In the genomic region with DNA sequence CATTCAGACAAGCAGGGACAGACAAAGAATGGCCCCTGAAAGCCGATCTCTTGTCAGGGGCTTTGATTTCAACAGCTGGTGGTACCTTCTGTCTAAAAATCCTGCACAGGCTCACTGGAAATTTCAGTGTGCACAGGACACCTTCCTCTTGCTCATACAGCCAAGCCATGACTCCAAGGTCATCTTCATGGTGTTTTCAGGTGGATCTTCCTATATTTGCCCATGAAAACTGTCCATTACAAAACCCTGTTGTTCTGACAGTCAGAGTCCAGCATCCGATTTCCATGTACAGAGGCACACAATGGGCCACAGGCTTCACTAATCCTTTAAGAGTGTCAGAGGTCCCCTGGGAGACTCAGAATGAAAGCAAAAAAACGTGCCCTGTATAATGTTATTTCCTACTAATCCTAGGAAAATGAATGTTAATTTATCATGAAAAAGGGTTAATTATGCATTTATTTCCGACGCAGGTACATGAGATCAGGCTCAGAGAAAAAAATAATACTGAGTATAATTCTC, we compare ENCODE assay signal across 18 mouse cellular contexts.
A peak's percentile ranks its signal among the peaks of the same experiment; 100 is the strongest.
DNase-seq lines count a peak whose midpoint lies in the region; ATAC-seq and TF ChIP-seq lines count a peak whose summit lies in the region.
"Had no signal": no experiment of that assay in that cellular context is flagged by ENCODE, and none has a peak within 500 bp of the region (broad histone marks: within the 10 kb centered on the region; RNA-seq: fewer than 3 reads in every experiment).

No protein-coding gene starts in this region.

- DNase-seq in midbrain, embryonic 11.5 days (ENCODE audit: low spot score, missing footprints): peak; percentile 93
- DNase-seq in midbrain, postnatal 0 days (ENCODE audit: low spot score): no peak
- DNase-seq in embryonic facial prominence, embryonic 11.5 days (ENCODE audit: low spot score): peak; percentile 42
- DNase-seq in hindbrain, postnatal 0 days (ENCODE audit: low spot score): peak; percentile 38
- DNase-seq in retina, embryonic 14.5 days (ENCODE audit: low spot score): peak; percentile 58
- no peak for DNase-seq in urinary bladder, adult 18-20 months (ENCODE audit: low spot score in 2 of 2)
- DNase-seq: cerebellum, postnatal 14 days; heart, postnatal 14 days; kidney, postnatal 10 days; left cerebral cortex, postnatal 4 days; lung, embryonic 14.5 days had no signal

- no peaks in the 10 kb centered on the region for H3K9me3 ChIP-seq in midbrain, embryonic 11.5 days (ENCODE audit: control insufficient read depth, low read length)
- H3K9me3 ChIP-seq in midbrain, postnatal 0 days (ENCODE audit: low read length): no peaks in the 10 kb centered on the region
- H3K9me3 ChIP-seq in embryonic facial prominence, embryonic 11.5 days (replicated peaks; ENCODE audit: control insufficient read depth, low read length): no peaks in the 10 kb centered on the region
- H3K9me3 ChIP-seq in hindbrain, postnatal 0 days (ENCODE audit: low read length): no peaks in the 10 kb centered on the region
- no peaks in the 10 kb centered on the region for H3K9me3 ChIP-seq in intestine, postnatal 0 days (ENCODE audit: control insufficient read depth)
- H3K9me3 ChIP-seq: embryonic facial prominence, embryonic 13.5 days; stomach, embryonic 15.5 days had no signal

- H3K27ac ChIP-seq in midbrain, embryonic 11.5 days (ENCODE audit: low read depth, low read length): peak overlapping the region; percentile 60; the same call in 1 of the 2 replicates
- no peak overlapping the region for H3K27ac ChIP-seq in midbrain, postnatal 0 days (ENCODE audit: low read depth, low read length)
- H3K27ac ChIP-seq in embryonic facial prominence, embryonic 11.5 days (replicated peaks; ENCODE audit: low read depth, low read length): no peak overlapping the region
- H3K27ac ChIP-seq in hindbrain, postnatal 0 days: no peak overlapping the region
- H3K27ac ChIP-seq in intestine, postnatal 0 days (ENCODE audit: low read depth, low read length): no peak overlapping the region
- H3K27ac ChIP-seq: embryonic facial prominence, embryonic 13.5 days; layer of hippocampus, adult 2 months; macrophage; stomach, embryonic 15.5 days had no signal

- H3K27me3 ChIP-seq in midbrain, embryonic 11.5 days (ENCODE audit: control insufficient read depth, insufficient read depth, low read length): peaks cover 49% of the 10 kb centered on the region
- H3K27me3 ChIP-seq in midbrain, postnatal 0 days (ENCODE audit: insufficient read depth, low read length): no peaks in the 10 kb centered on the region
- H3K27me3 ChIP-seq in embryonic facial prominence, embryonic 11.5 days (ENCODE audit: control insufficient read depth, insufficient read depth, low read length): no peaks in the 10 kb centered on the region
- H3K27me3 ChIP-seq in hindbrain, postnatal 0 days (ENCODE audit: insufficient read depth, low read length): no peaks in the 10 kb centered on the region
- no peaks in the 10 kb centered on the region for H3K27me3 ChIP-seq in intestine, postnatal 0 days (replicated peaks; ENCODE audit: control insufficient read depth, insufficient read depth, low read length)
- H3K27me3 ChIP-seq: stomach, embryonic 15.5 days had no signal

- 10% methylated on average over 5 of the region's 5 CpGs for WGBS in midbrain, embryonic 11.5 days
- 13% methylated on average over 5 of the region's 5 CpGs for WGBS in midbrain, postnatal 0 days
- WGBS in embryonic facial prominence, embryonic 11.5 days: 28% methylated on average over 5 of the region's 5 CpGs
- 31% methylated on average over 5 of the region's 5 CpGs for WGBS in hindbrain, postnatal 0 days
- whole genome bisulfite sequencing in intestine, postnatal 0 days: 79% methylated on average over 5 of the region's 5 CpGs

- H3K36me3 ChIP-seq in midbrain, embryonic 11.5 days (ENCODE audit: control insufficient read depth, insufficient read depth, low read length): no peaks in the 10 kb centered on the region
- H3K36me3 ChIP-seq in midbrain, postnatal 0 days (ENCODE audit: insufficient read depth, low read length): no peaks in the 10 kb centered on the region
- no peaks in the 10 kb centered on the region for H3K36me3 ChIP-seq in embryonic facial prominence, embryonic 11.5 days (replicated peaks; ENCODE audit: control insufficient read depth, insufficient read depth, low read depth, low read length)
- no peaks in the 10 kb centered on the region for H3K36me3 ChIP-seq in hindbrain, postnatal 0 days (ENCODE audit: insufficient read depth, low read length)
- H3K36me3 ChIP-seq in intestine, postnatal 0 days (ENCODE audit: control insufficient read depth, insufficient read depth): no peaks in the 10 kb centered on the region
- H3K36me3 ChIP-seq: embryonic facial prominence, embryonic 13.5 days; stomach, embryonic 15.5 days had no signal

- no peak overlapping the region for H3K9ac ChIP-seq in midbrain, embryonic 11.5 days (ENCODE audit: low read length)
- no peak overlapping the region for H3K9ac ChIP-seq in midbrain, postnatal 0 days (replicated peaks; ENCODE audit: low read length, poor library complexity, severe bottlenecking)
- no peak overlapping the region for H3K9ac ChIP-seq in embryonic facial prominence, embryonic 11.5 days (replicated peaks; ENCODE audit: low read length)
- no peak overlapping the region for H3K9ac ChIP-seq in hindbrain, postnatal 0 days (replicated peaks; ENCODE audit: low read length)
- H3K9ac ChIP-seq in intestine, postnatal 0 days (ENCODE audit: low read depth, low read length): no peak overlapping the region
- H3K9ac ChIP-seq: embryonic facial prominence, embryonic 13.5 days; lung, embryonic 14.5 days; stomach, embryonic 15.5 days had no signal

- no peak overlapping the region; the same call in 1 of the 2 replicates for H3K4me2 ChIP-seq in midbrain, embryonic 11.5 days
- no peak overlapping the region for H3K4me2 ChIP-seq in midbrain, postnatal 0 days (ENCODE audit: low read depth, low read length, poor library complexity, severe bottlenecking)
- no peak overlapping the region for H3K4me2 ChIP-seq in embryonic facial prominence, embryonic 11.5 days (ENCODE audit: low read depth, low read length)
- no peak overlapping the region for H3K4me2 ChIP-seq in hindbrain, postnatal 0 days (ENCODE audit: low read depth, low read length)
- no peak overlapping the region for H3K4me2 ChIP-seq in intestine, postnatal 0 days (replicated peaks; ENCODE audit: low read depth)
- H3K4me2 ChIP-seq: embryonic facial prominence, embryonic 13.5 days; heart, embryonic 11.5 days; lung, embryonic 14.5 days; stomach, embryonic 15.5 days had no signal

- TF ChIP-seq CTCF in midbrain, postnatal 0 days (IDR thresholded peaks at IDR 0.05): no peak
- TF ChIP-seq CTCF in hindbrain, postnatal 0 days (IDR thresholded peaks at IDR 0.05; ENCODE audit: low read depth): no peak
- no peak for TF ChIP-seq CTCF in intestine, postnatal 0 days (IDR thresholded peaks at IDR 0.05; ENCODE audit: low read depth)

- H3K4me3 ChIP-seq in midbrain, embryonic 11.5 days (ENCODE audit: low read depth, low read length): no peak overlapping the region
- H3K4me3 ChIP-seq in midbrain, postnatal 0 days (ENCODE audit: low read depth, low read length): no peak overlapping the region
- no peak overlapping the region for H3K4me3 ChIP-seq in embryonic facial prominence, embryonic 11.5 days (ENCODE audit: low read depth, low read length)
- no peak overlapping the region for H3K4me3 ChIP-seq in hindbrain, postnatal 0 days (ENCODE audit: low read length)
- no peak overlapping the region for H3K4me3 ChIP-seq in intestine, postnatal 0 days (ENCODE audit: low read depth, low read length)
- H3K4me3 ChIP-seq: embryonic facial prominence, embryonic 13.5 days; layer of hippocampus, adult 2 months; stomach, embryonic 15.5 days had no signal

- peak; percentile 83 for ATAC-seq in midbrain, embryonic 11.5 days (ENCODE audit: low FRiP score)
- ATAC-seq in midbrain, postnatal 0 days (ENCODE audit: low FRiP score): no peak
- no peak for ATAC-seq in embryonic facial prominence, embryonic 11.5 days (replicated peaks; ENCODE audit: insufficient number of reproducible peaks, low FRiP score, low TSS enrichment, low read depth)
- ATAC-seq in hindbrain, postnatal 0 days: no peak
- no peak for ATAC-seq in intestine, postnatal 0 days
- ATAC-seq: intestine, embryonic 16.5 days had no signal

- H3K4me1 ChIP-seq in midbrain, embryonic 11.5 days (ENCODE audit: control insufficient read depth, insufficient read depth, low read length): peaks cover 28% of the 10 kb centered on the region
- peaks cover 11% of the 10 kb centered on the region; the same call in 1 of the 2 replicates for H3K4me1 ChIP-seq in midbrain, postnatal 0 days (ENCODE audit: insufficient read depth, low read length)
- no peaks in the 10 kb centered on the region for H3K4me1 ChIP-seq in embryonic facial prominence, embryonic 11.5 days (ENCODE audit: control insufficient read depth, insufficient read depth, low read length)
- H3K4me1 ChIP-seq in hindbrain, postnatal 0 days (ENCODE audit: insufficient read depth, low read length): no peaks in the 10 kb centered on the region
- H3K4me1 ChIP-seq in intestine, postnatal 0 days (replicated peaks; ENCODE audit: control insufficient read depth, insufficient read depth, low read length): no peaks in the 10 kb centered on the region
- H3K4me1 ChIP-seq: stomach, embryonic 15.5 days had no signal

Comparison
In these comparisons a context has a peak if more than half of its experiments do, and no peak if none do; other contexts are left out.
1. DNase-seq: peak in midbrain, embryonic 11.5 days (single experiment), embryonic facial prominence, embryonic 11.5 days (single experiment), hindbrain, postnatal 0 days (single experiment) and retina, embryonic 14.5 days (single experiment); none in midbrain, postnatal 0 days (single experiment) and urinary bladder, adult 18-20 months (0 of 2).